Mouse (Mus musculus) spleen, adult 2 months (tissue): ENCODE results near the gene Olfr1282. TPM values are rescaled to one million over a fixed set of nuclear protein-coding genes. Genes with fewer than 3 reads are reported as not detected.

Experiments used
- DNase-seq, 2 experiments: peaks; one replicate each; pipeline versions ENCODE4 v3.0.0 to v3.0.0-alpha.2; 2012 to 2021; ENCODE audit warnings: low spot score in 2 of 2, low read depth in 1 of 2
- H3K27ac ChIP-seq: fragments of 200-500 bp; 2 replicates; pipeline ENCODE4 v1.5.1; 2012; ENCODE audit warnings: low read length, inconsistent platforms; ENCODE audit not compliant: insufficient read depth
- H3K27me3 ChIP-seq: fragments of 200-500 bp; 2 replicates; pipeline ENCODE4 v1.6.1; 2012; ENCODE audit warnings: mild to moderate bottlenecking, moderate library complexity, low read length, inconsistent platforms; ENCODE audit not compliant: control insufficient read depth, insufficient read depth
- H3K36me3 ChIP-seq: fragments of 200-500 bp; 2 replicates; pipeline ENCODE4 v1.6.1; 2012; ENCODE audit warnings: mild to moderate bottlenecking, low read length, inconsistent platforms; ENCODE audit not compliant: control insufficient read depth, insufficient read depth
- H3K4me1 ChIP-seq: fragments of 200-500 bp; 2 replicates; pipeline ENCODE4 v1.6.1; 2011; ENCODE audit warnings: inconsistent platforms; ENCODE audit not compliant: control insufficient read depth, insufficient read depth, insufficient read length
- H3K4me3 ChIP-seq: fragments of 200-500 bp; 2 replicates; pipeline ENCODE4 v1.5.1; 2011; ENCODE audit warnings: mild to moderate bottlenecking, inconsistent platforms; ENCODE audit not compliant: insufficient read depth, insufficient read length; ENCODE audit errors: extremely low read depth
- CTCF ChIP-seq: fragments of 200-500 bp; IDR thresholded peaks from 2 replicates; pipeline ENCODE4 v1.5.1; 2011; ENCODE audit warnings: mild to moderate bottlenecking, inconsistent platforms; ENCODE audit not compliant: insufficient read depth, insufficient read length, insufficient replicate concordance; ENCODE audit errors: extremely low read depth
- POLR2A ChIP-seq: fragments of 200-500 bp; IDR thresholded peaks from 2 replicates; pipeline ENCODE4 v1.6.1; 2011; ENCODE audit warnings: low read depth, low read length, inconsistent platforms
- polyA plus RNA-seq: library from polyadenylated mRNA; depleted of rRNA; stranded (reverse); fragments of >200 nt; gene quantifications from 2 replicates; pipeline ENCODE4 v1.2.3, GENCODE M21; 2012; rRNA removed

Gene Olfr1282
- polyA plus RNA-seq, 1 experiment: not detected

DNA sequence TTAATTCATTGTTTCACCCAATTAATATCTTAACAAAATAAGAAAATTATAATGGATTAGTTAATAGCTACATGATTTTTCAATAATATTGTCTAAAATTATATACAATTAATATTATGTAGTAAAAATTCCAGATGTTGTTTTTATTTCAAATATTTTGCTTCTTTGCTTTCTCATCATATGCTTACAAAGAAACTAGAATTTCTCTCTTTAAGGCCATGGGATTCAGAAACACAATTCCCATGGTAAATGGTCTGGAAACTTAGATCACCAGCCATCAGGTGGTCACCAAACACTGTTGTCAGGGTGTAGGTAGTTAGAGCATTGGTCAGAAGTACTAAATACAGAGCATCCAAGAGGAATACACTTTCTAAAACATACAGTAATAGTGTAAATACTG is 46.0 kb downstream of the Olfr1282 start, which contains the start of gene Olfr1278:
Olfr1278 (plus strand) TSS at position 301 of the 400 bp plus-strand sequence.
- Histone ChIP-seq H3K4me3 (no peak within 1 kb of the TSS), H3K36me3 (no peaks in the 10 kb centered on the region), H3K27me3 (no peaks in the 10 kb centered on the region), H3K4me1 (no peaks in the 10 kb centered on the region), H3K27ac (no peak within 1 kb of the TSS)
- no peak for TF ChIP-seq POLR2A
- TF ChIP-seq CTCF: no peak
- no peak for DNase-seq

Other genes starting within 250 kb of the Olfr1282 start
- gene Gm13941, start 230.1 kb downstream of the Olfr1282 start, polyA plus RNA-seq: not detected in 2 replicates
- gene Gm15130, start 183.1 kb downstream of the Olfr1282 start, polyA plus RNA-seq: not detected in 2 replicates
- gene 4930430A15Rik, start 106.5 kb downstream of the Olfr1282 start, polyA plus RNA-seq: not detected in 2 replicates
- not detected in 2 replicates for gene Olfr1275, start 100.8 kb downstream of the Olfr1282 start, polyA plus RNA-seq
- not detected in 2 replicates for gene Olfr1276, start 81.6 kb downstream of the Olfr1282 start, polyA plus RNA-seq
- gene Olfr1277, start 62.0 kb downstream of the Olfr1282 start, polyA plus RNA-seq: not detected in 2 replicates
- not detected in 2 replicates for gene Olfr1278, start 45.9 kb downstream of the Olfr1282 start, polyA plus RNA-seq
- gene Olfr1279, start 35.4 kb downstream of the Olfr1282 start, polyA plus RNA-seq: not detected in 2 replicates
- gene Olfr1280, start 22.1 kb downstream of the Olfr1282 start, polyA plus RNA-seq: not detected in 2 replicates
- gene Olfr1281, start 9.6 kb downstream of the Olfr1282 start, polyA plus RNA-seq: not detected in 2 replicates
- gene Olfr1283, start 30.7 kb upstream of the Olfr1282 start, polyA plus RNA-seq: not detected in 2 replicates
- gene Olfr1284, start 39.4 kb upstream of the Olfr1282 start, polyA plus RNA-seq: not detected in 2 replicates
- not detected in 2 replicates for gene Olfr1286, start 87.0 kb upstream of the Olfr1282 start, polyA plus RNA-seq
- gene Olfr1287, start 113.1 kb upstream of the Olfr1282 start, polyA plus RNA-seq: not detected in 2 replicates
- gene Olfr1288, start 138.0 kb upstream of the Olfr1282 start, polyA plus RNA-seq: not detected in 2 replicates
- gene Olfr1289, start 144.7 kb upstream of the Olfr1282 start, polyA plus RNA-seq: not detected in 2 replicates
- gene Olfr1290, start 157.8 kb upstream of the Olfr1282 start, polyA plus RNA-seq: not detected in 2 replicates
- gene Olfr1291-ps1, start 161.1 kb upstream of the Olfr1282 start, polyA plus RNA-seq: not detected in 2 replicates
- gene Olfr1293-ps, start 189.1 kb upstream of the Olfr1282 start, polyA plus RNA-seq: not detected in 2 replicates
- gene Olfr1294, start 204.2 kb upstream of the Olfr1282 start, polyA plus RNA-seq: not detected in 2 replicates
- gene Olfr1295, start 233.6 kb upstream of the Olfr1282 start, polyA plus RNA-seq: not detected in 2 replicates